In genomic region chr6:87487657-87488426, GRCm38 (mm10) we compare ENCODE assay signal across 12 mouse cellular contexts. TPM values are rescaled to one million over a fixed set of nuclear protein-coding genes. Genes with fewer than 3 reads are reported as not detected.
DNase-seq lines count a peak whose midpoint lies in the region; ATAC-seq and TF ChIP-seq lines count a peak whose summit lies in the region.
"Had no signal": no experiment of that assay in that cellular context is flagged by ENCODE, and none has a peak within 500 bp of the region (broad histone marks: within the 10 kb centered on the region; RNA-seq: fewer than 3 reads in every experiment).

No protein-coding gene starts in this region.

- no peak for DNase-seq in midbrain, postnatal 0 days (ENCODE audit: low spot score)
- no peak for DNase-seq in midbrain, embryonic 14.5 days
- peak; percentile 30 for DNase-seq in lung, adult 2 months
- peak; percentile 50 for DNase-seq in thymus, postnatal 25 days
- no peak for DNase-seq in frontal cortex, postnatal 36 days (ENCODE audit: low spot score in 2 of 2)
- no peak for DNase-seq in spleen, postnatal 4 days (ENCODE audit: low spot score in 2 of 2)
- DNase-seq in layer of hippocampus, postnatal 10 days (ENCODE audit: low spot score in 2 of 2): no peak
- DNase-seq: adrenal gland, adult 2 months; gastrocnemius, postnatal 14 days had no signal

- H3K27ac ChIP-seq in midbrain, postnatal 0 days (ENCODE audit: low read depth, low read length): no peak overlapping the region
- no peak overlapping the region for H3K27ac ChIP-seq in midbrain, embryonic 14.5 days (replicated peaks; ENCODE audit: low read depth, low read length)
- no peak overlapping the region for H3K27ac ChIP-seq in bone marrow, adult 2 months (ENCODE audit: control insufficient read depth, insufficient read depth, low read depth, low read length, poor library complexity)

- H3K4me1 ChIP-seq in midbrain, postnatal 0 days (ENCODE audit: insufficient read depth, low read length): no peaks in the 10 kb centered on the region
- no peaks in the 10 kb centered on the region for H3K4me1 ChIP-seq in midbrain, embryonic 14.5 days (ENCODE audit: control insufficient read depth, insufficient read depth, low read length)
- no peaks in the 10 kb centered on the region for H3K4me1 ChIP-seq in bone marrow, adult 2 months (ENCODE audit: control insufficient read depth, insufficient read depth, low read length)
- no peaks in the 10 kb centered on the region for H3K4me1 ChIP-seq in lung, adult 2 months (ENCODE audit: control insufficient read depth, insufficient read depth, low read length)

- TF ChIP-seq CTCF in midbrain, postnatal 0 days (IDR thresholded peaks at IDR 0.05): 0 out of 2 replicates have a peak, but pooled peaks have one; percentile 2
- peak; percentile 60 for TF ChIP-seq CTCF in bone marrow, adult 2 months (IDR thresholded peaks at IDR 0.05; ENCODE audit: control insufficient read depth, insufficient read depth, low read length)
- peak; percentile 31; the same call in 1 of the 2 replicates for TF ChIP-seq CTCF in lung, adult 2 months (IDR thresholded peaks at IDR 0.05; ENCODE audit: insufficient read depth, low read length)

- no peaks in the 10 kb centered on the region for H3K27me3 ChIP-seq in midbrain, postnatal 0 days (ENCODE audit: insufficient read depth, low read length)
- no peaks in the 10 kb centered on the region for H3K27me3 ChIP-seq in midbrain, embryonic 14.5 days (ENCODE audit: control insufficient read depth, insufficient read depth, low read length)
- H3K27me3 ChIP-seq: megakaryocyte, embryonic 14.5 days had no signal

- TF ChIP-seq POLR2A in bone marrow, adult 2 months (IDR thresholded peaks at IDR 0.05; ENCODE audit: borderline replicate concordance, control insufficient read depth, low read depth, low read length): no peak
- TF ChIP-seq POLR2A in lung, adult 2 months (IDR thresholded peaks at IDR 0.05; ENCODE audit: borderline replicate concordance, extremely low read depth, low read depth, low read length): no peak

- WGBS in midbrain, postnatal 0 days: 68% methylated on average over 6 of the region's 6 CpGs
- 62% methylated on average over 6 of the region's 6 CpGs for WGBS in midbrain, embryonic 14.5 days
- whole genome bisulfite sequencing in bone marrow, adult 2 months: 70% methylated on average over 6 of the region's 6 CpGs
- 72% methylated on average over 6 of the region's 6 CpGs for WGBS in lung, adult 2 months

- no peak overlapping the region for H3K9ac ChIP-seq in midbrain, postnatal 0 days (replicated peaks; ENCODE audit: low read length, poor library complexity, severe bottlenecking)
- H3K9ac ChIP-seq in midbrain, embryonic 14.5 days (replicated peaks; ENCODE audit: low read length): no peak overlapping the region

- no peaks in the 10 kb centered on the region for H3K36me3 ChIP-seq in midbrain, postnatal 0 days (ENCODE audit: insufficient read depth, low read length)
- H3K36me3 ChIP-seq in midbrain, embryonic 14.5 days (ENCODE audit: control insufficient read depth, insufficient read depth, low read length): no peaks in the 10 kb centered on the region

- ATAC-seq in midbrain, postnatal 0 days (ENCODE audit: low FRiP score): no peak
- no peak for ATAC-seq in midbrain, embryonic 14.5 days (ENCODE audit: low FRiP score, low TSS enrichment)

- H3K9me3 ChIP-seq in midbrain, postnatal 0 days (ENCODE audit: low read length): no peaks in the 10 kb centered on the region
- no peaks in the 10 kb centered on the region for H3K9me3 ChIP-seq in midbrain, embryonic 14.5 days (ENCODE audit: control insufficient read depth, low read length)

- H3K4me3 ChIP-seq in midbrain, postnatal 0 days (ENCODE audit: low read depth, low read length): no peak overlapping the region
- H3K4me3 ChIP-seq in midbrain, embryonic 14.5 days (replicated peaks; ENCODE audit: low read depth, low read length): no peak overlapping the region
- no peak overlapping the region for H3K4me3 ChIP-seq in bone marrow, adult 2 months (replicated peaks; ENCODE audit: control insufficient read depth, low read depth, low read length)
- H3K4me3 ChIP-seq in lung, adult 2 months (replicated peaks; ENCODE audit: extremely low read depth, low read depth, low read length): no peak overlapping the region
- H3K4me3 ChIP-seq: megakaryocyte, embryonic 14.5 days had no signal

- H3K4me2 ChIP-seq in midbrain, postnatal 0 days (ENCODE audit: low read depth, low read length, poor library complexity, severe bottlenecking): no peak overlapping the region
- H3K4me2 ChIP-seq in midbrain, embryonic 14.5 days (ENCODE audit: low read length): no peak overlapping the region

RNA-seq across cellular contexts. Expression of gene Arhgap25, which starts 45.2 kb away (rescaled TPM):
- 0.93 and 1.4 TPM in 2 replicates for total RNA-seq in midbrain, postnatal 0 days (2014; rRNA removed)
- polyA plus RNA-seq in midbrain, postnatal 0 days (2015; fragmentation: Nextera tagmentation; extraction: Ambion mirVana): 1.2 and 1.8 TPM in 2 replicates
- 1.1 and 2.4 TPM in 2 replicates for polyA plus RNA-seq in midbrain, embryonic 14.5 days (2014; fragmentation: Nextera tagmentation; extraction: Ambion mirVana)
- 9.9 and 24.4 TPM in 2 replicates for polyA plus RNA-seq in bone marrow, adult 2 months (2011; ENCODE audit: insufficient read depth, insufficient read length, low replicate concordance, missing spikeins)
- 4.5 and 6.6 TPM in 2 replicates for polyA plus RNA-seq in lung, adult 2 months (2012; rRNA removed)
- 1 to 10 TPM; 3.5 to 4.5 TPM for total RNA-seq in layer of hippocampus, postnatal 10 days (2021)

RNA-seq across cellular contexts. Expression of gene Bmp10, which starts 59.0 kb away (rescaled TPM):
- not detected in 2 replicates for total RNA-seq in midbrain, postnatal 0 days (2014; rRNA removed)
- not detected in 2 replicates for polyA plus RNA-seq in midbrain, postnatal 0 days (2015; fragmentation: Nextera tagmentation; extraction: Ambion mirVana)
- polyA plus RNA-seq in midbrain, embryonic 14.5 days (2014; fragmentation: Nextera tagmentation; extraction: Ambion mirVana): not detected in 2 replicates
- polyA plus RNA-seq in bone marrow, adult 2 months (2011; ENCODE audit: insufficient read depth, insufficient read length, low replicate concordance, missing spikeins): not detected in 2 replicates
- polyA plus RNA-seq in lung, adult 2 months (2012; rRNA removed): not detected in 2 replicates
- total RNA-seq in layer of hippocampus, postnatal 10 days (2021): under 1 TPM; 0.09 TPM
- total RNA-seq: adrenal gland, adult 2 months; gastrocnemius, postnatal 14 days had no signal
- polyA plus RNA-seq: adrenal gland, adult 2 months; large intestine, adult 2 months had no signal

Comparison
In these comparisons a context has a peak if more than half of its experiments do, and no peak if none do; other contexts are left out.
1. DNase-seq: peak in lung, adult 2 months (single experiment) and thymus, postnatal 25 days (single experiment); none in midbrain, postnatal 0 days (single experiment), midbrain, embryonic 14.5 days (single experiment), frontal cortex, postnatal 36 days (0 of 2), spleen, postnatal 4 days (0 of 2) and layer of hippocampus, postnatal 10 days (0 of 2).
2. CTCF ChIP-seq: peak in every context shown above with its lines; median percentile 60 in bone marrow, adult 2 months; 31 in lung, adult 2 months; 2 in midbrain, postnatal 0 days.